Mouse (Mus musculus) cerebellum, adult 2 months (tissue): ENCODE data around the gene Rdh9.

ENCODE experiments used
- CTCF ChIP-seq: fragments of 200-500 bp; IDR thresholded peaks from 2 replicates; pipeline ENCODE4 v1.5.1; 2011; ENCODE audit warnings: low read depth, mild to moderate bottlenecking, control low read depth, low read length, moderate library complexity, borderline replicate concordance; ENCODE audit not compliant: insufficient read depth
- POLR2A ChIP-seq: fragments of 200-500 bp; IDR thresholded peaks from 2 replicates; pipeline ENCODE4 v1.6.1; 2011; ENCODE audit warnings: low read length, control low read depth, borderline replicate concordance; ENCODE audit not compliant: insufficient read depth

DNA sequence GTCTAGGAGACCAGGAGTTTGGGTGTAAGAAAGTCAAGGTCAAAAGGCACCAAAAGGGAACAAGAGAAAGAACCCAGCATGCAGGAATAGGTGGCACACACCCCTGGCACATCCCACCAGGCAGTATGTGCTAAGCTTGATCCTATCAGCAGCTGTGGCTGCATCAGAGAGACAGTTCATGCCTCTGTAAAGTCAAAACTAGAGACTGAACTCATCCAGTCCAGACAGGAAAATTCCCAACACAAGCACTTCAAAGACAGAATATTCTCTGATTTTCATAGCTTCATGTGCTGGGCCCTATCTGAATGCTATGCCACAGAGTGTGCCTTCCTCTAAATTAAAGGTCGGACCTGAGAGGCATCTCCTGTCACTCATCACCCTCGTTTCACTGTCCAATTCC lies 38.6 kb upstream of the Rdh9 start:
- no peak for TF ChIP-seq POLR2A
- no peak for TF ChIP-seq CTCF
